Mouse (Mus musculus) liver, postnatal 0 days (tissue): ENCODE data around the gene Akap7. TPM values are rescaled to one million over a fixed set of nuclear protein-coding genes. Genes with fewer than 3 reads are reported as not detected.

Source experiments
- ATAC-seq: fragments of 200-750 bp; cut with Nextera tagmentation; 2 replicates; pipeline ENCODE4 v1.8.0; 2017; ENCODE audit warnings: mild to moderate bottlenecking, moderate library complexity
- DNase-seq: peaks from one replicate; pipeline ENCODE4 v3.0.0-alpha.2; 2016
- H3K27ac ChIP-seq: fragments of 300-500 bp; sonication (generic); 2 replicates; pipeline ENCODE4 v1.5.1; 2014; ENCODE audit warnings: antibody characterized with exemption, moderate library complexity, mild to moderate bottlenecking, low read depth
- H3K27me3 ChIP-seq: fragments of 300-500 bp; sonication (generic); 2 replicates; pipeline ENCODE4 v1.6.1; 2014; ENCODE audit warnings: low read length, control low read depth, mixed read lengths; ENCODE audit not compliant: insufficient read depth
- H3K36me3 ChIP-seq: fragments of 300-500 bp; sonication (generic); replicated peaks from 2 replicates; pipeline ENCODE4 v1.6.1; 2014; ENCODE audit warnings: mild to moderate bottlenecking, control low read depth, low read length, moderate library complexity, mixed read lengths; ENCODE audit not compliant: insufficient read depth
- H3K4me1 ChIP-seq: fragments of 300-500 bp; sonication (generic); 2 replicates; pipeline ENCODE4 v1.6.1; 2014; ENCODE audit warnings: antibody characterized with exemption, mild to moderate bottlenecking, control low read depth; ENCODE audit not compliant: insufficient read depth
- H3K4me2 ChIP-seq: fragments of 300-500 bp; sonication (generic); 2 replicates; pipeline ENCODE4 v1.6.1; 2014; ENCODE audit warnings: low read depth, mild to moderate bottlenecking, low read length, moderate library complexity, mixed read lengths
- H3K4me3 ChIP-seq: fragments of 300-500 bp; sonication (generic); 2 replicates; pipeline ENCODE4 v1.5.1; 2014; ENCODE audit warnings: low read depth, low read length
- H3K9ac ChIP-seq: fragments of 300-500 bp; sonication (generic); replicated peaks from 2 replicates; pipeline ENCODE4 v1.6.1; 2014; ENCODE audit warnings: mild to moderate bottlenecking, moderate library complexity
- H3K9me3 ChIP-seq: fragments of 300-500 bp; sonication (generic); 2 replicates; pipeline ENCODE4 v1.6.1; 2016; ENCODE audit warnings: mild to moderate bottlenecking, control low read depth, low read length, mixed read lengths
- CTCF ChIP-seq: sonication (generic); IDR thresholded peaks from 2 replicates; pipeline ENCODE4 v1.5.1; 2016; ENCODE audit warnings: antibody characterized with exemption, low read depth
- EP300 ChIP-seq: IDR thresholded peaks from 2 replicates; pipeline ENCODE4 v1.6.1; 2016; ENCODE audit warnings: antibody characterized with exemption, low read depth, mild to moderate bottlenecking
- WGBS: fragments of 180-500 bp; shearing (Covaris S2); extraction: QIAGEN DNeasy Blood & Tissue Kit; methylation state at CpG from one replicate; pipeline ENCODE4 v1.1.7; 2014; ENCODE audit not compliant: insufficient replicate concordance; 5-methylcytosine and 5-hydroxymethylcytosine counted together
- polyA plus RNA-seq: library from polyadenylated mRNA; unstranded; fragments of >200 nt; fragmentation: Nextera tagmentation; extraction: Ambion mirVana; gene quantifications from 2 replicates; pipeline ENCODE4 v1.2.1, GENCODE M21; 2015

Gene Akap7
- polyA plus RNA-seq, 1 experiment from 2014 or later: 15.9 TPM

- Histone ChIP-seq H3K4me2 (peak overlapping the region; percentile 76), H3K36me3 (no peaks in the 10 kb centered on the region), H3K4me3 (peak overlapping the region; percentile 69), H3K9ac (peak overlapping the region; percentile 78), H3K27me3 (no peaks in the 10 kb centered on the region), H3K27ac (peak overlapping the region; percentile 91), H3K9me3 (no peaks in the 10 kb centered on the region), H3K4me1 (peaks cover 22% of the 10 kb centered on the region)
- DNase-seq (no peak), ATAC-seq (no peak)
- no peak for TF ChIP-seq CTCF
- TF ChIP-seq EP300: no peak
- WGBS: 48% methylated on average over 8 of the region's 8 CpGs
These were observed 11.4 kb downstream of the Akap7 start for GRCm38 (mm10) chr10:25296286-25296656.

GRCm38 (mm10) chr10:25295836-25296235 lies 11.8 kb downstream of the Akap7 start:
- Histone ChIP-seq H3K4me3 (no peak overlapping the region), H3K4me1 (peaks cover 22% of the 10 kb centered on the region), H3K36me3 (no peaks in the 10 kb centered on the region), H3K4me2 (peak overlapping the region; percentile 76; the same call in 1 of the 2 replicates), H3K27ac (0 out of 2 replicates have a peak overlapping the region, but pooled peaks have one; percentile 3), H3K9ac (no peak overlapping the region), H3K27me3 (no peaks in the 10 kb centered on the region), H3K9me3 (no peaks in the 10 kb centered on the region)
- DNase-seq (no peak), ATAC-seq (no peak)
- TF ChIP-seq CTCF (no peak), EP300 (no peak)
- WGBS: 83% methylated on average over 9 of the region's 9 CpGs

- H3K9me3 ChIP-seq: no peaks in the 10 kb centered on the region
- DNase-seq (no peak), ATAC-seq (no peak)
- H3K4me3 ChIP-seq: no peak overlapping the region
- no peak overlapping the region for H3K4me2 ChIP-seq
- peaks cover 22% of the 10 kb centered on the region for H3K4me1 ChIP-seq
- no peaks in the 10 kb centered on the region for H3K36me3 ChIP-seq
- no peak overlapping the region for H3K9ac ChIP-seq
- no peaks in the 10 kb centered on the region for H3K27me3 ChIP-seq
- H3K27ac ChIP-seq: 0 out of 2 replicates have a peak overlapping the region, but pooled peaks have one; percentile 3
- TF ChIP-seq CTCF (no peak), EP300 (no peak)
- WGBS: 50% methylated on average over 7 of the region's 7 CpGs
These were observed 12.7 kb downstream of the Akap7 start for GRCm38 (mm10) chr10:25294999-25295398.

- WGBS: 79% methylated on average over 3 of the region's 3 CpGs
- no peak overlapping the region for H3K4me2 ChIP-seq
- no peaks in the 10 kb centered on the region for H3K9me3 ChIP-seq
- no peak overlapping the region for H3K9ac ChIP-seq
- H3K27ac ChIP-seq: no peak overlapping the region
- ATAC-seq: no peak
- TF ChIP-seq EP300 (no peak), CTCF (no peak)
- no peak overlapping the region for H3K4me3 ChIP-seq
- H3K27me3 ChIP-seq: no peaks in the 10 kb centered on the region
- no peak for DNase-seq
- H3K36me3 ChIP-seq: no peaks in the 10 kb centered on the region
- H3K4me1 ChIP-seq: peaks cover 18% of the 10 kb centered on the region
These were observed 13.9 kb downstream of the Akap7 start for GRCm38 (mm10) chr10:25293796-25294195.

GRCm38 (mm10) chr10:25291053-25291452 lies 16.6 kb downstream of the Akap7 start:
- Histone ChIP-seq H3K9ac (no peak overlapping the region), H3K27ac (no peak overlapping the region), H3K36me3 (no peaks in the 10 kb centered on the region), H3K4me1 (peaks cover 8% of the 10 kb centered on the region), H3K4me3 (no peak overlapping the region), H3K27me3 (no peaks in the 10 kb centered on the region), H3K4me2 (no peak overlapping the region), H3K9me3 (no peaks in the 10 kb centered on the region)
- ATAC-seq: no peak
- WGBS: 64% methylated on average over 4 of the region's 4 CpGs
- TF ChIP-seq CTCF (no peak), EP300 (no peak)
- no peak for DNase-seq

GRCm38 (mm10) chr10:25285100-25285811 lies 22.4 kb downstream of the Akap7 start:
- no peak overlapping the region for H3K27ac ChIP-seq
- no peaks in the 10 kb centered on the region for H3K9me3 ChIP-seq
- TF ChIP-seq EP300 (no peak), CTCF (no peak)
- DNase-seq (no peak), ATAC-seq (no peak)
- H3K27me3 ChIP-seq: no peaks in the 10 kb centered on the region
- H3K4me1 ChIP-seq: no peaks in the 10 kb centered on the region
- H3K4me3 ChIP-seq: no peak overlapping the region
- H3K4me2 ChIP-seq: no peak overlapping the region
- WGBS: 75% methylated on average over 11 of the region's 11 CpGs
- H3K9ac ChIP-seq: no peak overlapping the region
- H3K36me3 ChIP-seq: peaks cover 5% of the 10 kb centered on the region
